Mouse (Mus musculus) heart, embryonic 16.5 days (tissue): Measurements from ENCODE around the gene Igfbp3. TPM values are rescaled to one million over a fixed set of nuclear protein-coding genes. Genes with fewer than 3 reads are reported as not detected.

Experiments used
- ATAC-seq: fragments of 200-750 bp; cut with Nextera tagmentation; replicated peaks from 2 replicates; pipeline ENCODE4 v1.8.0; 2017; ENCODE audit warnings: moderate number of reproducible peaks; ENCODE audit not compliant: insufficient read depth, low FRiP score; ENCODE audit errors: extremely low read depth
- H3K27ac ChIP-seq: fragments of 300-500 bp; sonication (generic); 2 replicates; pipeline ENCODE4 v1.5.1; 2014; ENCODE audit warnings: mild to moderate bottlenecking, low read length, control low read depth, moderate library complexity
- H3K27me3 ChIP-seq: fragments of 300-500 bp; sonication (generic); 2 replicates; pipeline ENCODE4 v1.6.1; 2014; ENCODE audit warnings: low read length, mixed read lengths; ENCODE audit not compliant: control insufficient read depth, insufficient read depth
- H3K36me3 ChIP-seq: fragments of 300-500 bp; sonication (generic); 2 replicates; pipeline ENCODE4 v1.6.1; 2014; ENCODE audit not compliant: control insufficient read depth, insufficient read depth
- H3K4me1 ChIP-seq: fragments of 300-500 bp; sonication (generic); 2 replicates; pipeline ENCODE4 v1.6.1; 2014; ENCODE audit warnings: low read length, mixed read lengths; ENCODE audit not compliant: control insufficient read depth, insufficient read depth
- H3K4me2 ChIP-seq: fragments of 300-500 bp; sonication (generic); 2 replicates; pipeline ENCODE4 v1.6.1; 2014; ENCODE audit warnings: low read depth, mild to moderate bottlenecking, control low read depth, low read length
- H3K4me3 ChIP-seq: fragments of 300-500 bp; sonication (generic); 2 replicates; pipeline ENCODE4 v1.5.1; 2014; ENCODE audit warnings: mild to moderate bottlenecking, control low read depth, low read length
- H3K9ac ChIP-seq: fragments of 300-500 bp; sonication (generic); 2 replicates; pipeline ENCODE4 v1.6.1; 2014; ENCODE audit warnings: low read length, control low read depth
- H3K9me3 ChIP-seq: fragments of 300-500 bp; sonication (generic); replicated peaks from 2 replicates; pipeline ENCODE4 v1.6.1; 2016; ENCODE audit warnings: low read length; ENCODE audit not compliant: control insufficient read depth
- WGBS: fragments of 180-500 bp; shearing (Covaris S2); extraction: QIAGEN DNeasy Blood & Tissue Kit; methylation state at CpG from one replicate; pipeline ENCODE4 v1.1.7; 2014; 5-methylcytosine and 5-hydroxymethylcytosine counted together
- polyA plus RNA-seq: library from polyadenylated mRNA; unstranded; fragments of >200 nt; fragmentation: Nextera tagmentation; extraction: Ambion mirVana; gene quantifications from 2 replicates; pipeline ENCODE4 v1.2.1, GENCODE M21; 2015

The Igfbp3 gene
- polyA plus RNA-seq, 1 experiment from 2014 or later, result 41.1 TPM

- no peak for ATAC-seq
- no peak overlapping the region for H3K9ac ChIP-seq
Measured at GRCm38 (mm10) chr11:7200393-7200783, 13.3 kb downstream of the Igfbp3 start.

GRCm38 (mm10) chr11:7199736-7200392 lies 13.9 kb downstream of the Igfbp3 start:
- Histone ChIP-seq H3K4me3 (no peak overlapping the region), H3K9ac (no peak overlapping the region), H3K27me3 (no peaks in the 10 kb centered on the region), H3K36me3 (no peaks in the 10 kb centered on the region), H3K4me2 (no peak overlapping the region), H3K9me3 (no peaks in the 10 kb centered on the region; the same call in 1 of the 2 replicates), H3K27ac (no peak overlapping the region), H3K4me1 (no peaks in the 10 kb centered on the region)
- 44% methylated on average over 14 of the region's 14 CpGs for WGBS
- ATAC-seq, result no peak

More at GRCm38 (mm10) chr11:7200393-7200783, 13.3 kb downstream of the Igfbp3 start:
- H3K27me3 ChIP-seq, result no peaks in the 10 kb centered on the region
- 77% methylated on average over 9 of the region's 9 CpGs for WGBS
- no peaks in the 10 kb centered on the region for H3K4me1 ChIP-seq
- H3K27ac ChIP-seq, result no peak overlapping the region
- H3K9me3 ChIP-seq, result no peaks in the 10 kb centered on the region
- no peaks in the 10 kb centered on the region for H3K36me3 ChIP-seq
- H3K4me3 ChIP-seq, result no peak overlapping the region
- no peak overlapping the region for H3K4me2 ChIP-seq

GRCm38 (mm10) chr11:7198481-7199256 lies 15.1 kb downstream of the Igfbp3 start:
- Histone ChIP-seq H3K4me2 (no peak overlapping the region), H3K4me1 (no peaks in the 10 kb centered on the region), H3K27ac (peak overlapping the region; percentile 32; the same call in 1 of the 2 replicates), H3K27me3 (no peaks in the 10 kb centered on the region), H3K9me3 (no peaks in the 10 kb centered on the region; the same call in 1 of the 2 replicates), H3K4me3 (no peak overlapping the region), H3K36me3 (no peaks in the 10 kb centered on the region), H3K9ac (no peak overlapping the region)
- ATAC-seq, result peak; percentile 65; the same call in 1 of the 2 replicates
- WGBS, result 64% methylated on average over 10 of the region's 10 CpGs

- peak overlapping the region; percentile 32; the same call in 1 of the 2 replicates for H3K27ac ChIP-seq
- no peaks in the 10 kb centered on the region; the same call in 1 of the 2 replicates for H3K9me3 ChIP-seq
- WGBS, result 89% methylated on average over 19 of the region's 19 CpGs
- no peaks in the 10 kb centered on the region for H3K36me3 ChIP-seq
- peaks cover under 1% of the 10 kb centered on the region; the same call in 1 of the 2 replicates for H3K4me1 ChIP-seq
- H3K4me2 ChIP-seq, result no peak overlapping the region
- no peak overlapping the region for H3K9ac ChIP-seq
- H3K4me3 ChIP-seq, result no peak overlapping the region
- ATAC-seq, result no peak
- no peaks in the 10 kb centered on the region for H3K27me3 ChIP-seq
Measured at GRCm38 (mm10) chr11:7198006-7198405, 15.7 kb downstream of the Igfbp3 start.

GRCm38 (mm10) chr11:7197491-7197941 lies 16.2 kb downstream of the Igfbp3 start, which contains the start of gene Igfbp1:
TSS of gene Igfbp1 (plus strand) at chr11:7197782.
- no peak for ATAC-seq
- 75% methylated on average over 12 of the region's 12 CpGs for WGBS
- no peaks in the 10 kb centered on the region for H3K27me3 ChIP-seq
- no peaks in the 10 kb centered on the region for H3K36me3 ChIP-seq
- peak within 1 kb of the TSS; percentile 32; the same call in 1 of the 2 replicates for H3K27ac ChIP-seq
- H3K4me2 ChIP-seq, result no peak within 1 kb of the TSS
- H3K4me3 ChIP-seq, result no peak within 1 kb of the TSS
- H3K9ac ChIP-seq, result no peak within 1 kb of the TSS
- no peaks in the 10 kb centered on the region; the same call in 1 of the 2 replicates for H3K9me3 ChIP-seq
- H3K4me1 ChIP-seq, result peaks cover 3% of the 10 kb centered on the region; the same call in 1 of the 2 replicates

GRCm38 (mm10) chr11:7195312-7195685 lies 18.4 kb downstream of the Igfbp3 start:
- no peaks in the 10 kb centered on the region for H3K27me3 ChIP-seq
- no peak overlapping the region for H3K9ac ChIP-seq
- peaks cover 3% of the 10 kb centered on the region; the same call in 1 of the 2 replicates for H3K4me1 ChIP-seq
- ATAC-seq, result no peak
- no peak overlapping the region for H3K4me3 ChIP-seq
- H3K4me2 ChIP-seq, result no peak overlapping the region
- no peaks in the 10 kb centered on the region for H3K36me3 ChIP-seq
- no peaks in the 10 kb centered on the region; the same call in 1 of the 2 replicates for H3K9me3 ChIP-seq
- WGBS, result 82% methylated on average over 4 of the region's 4 CpGs
- H3K27ac ChIP-seq, result no peak overlapping the region

GRCm38 (mm10) chr11:7194432-7195311 lies 19.1 kb downstream of the Igfbp3 start:
- H3K36me3 ChIP-seq, result no peaks in the 10 kb centered on the region
- H3K4me2 ChIP-seq, result no peak overlapping the region
- ATAC-seq, result no peak
- no peaks in the 10 kb centered on the region for H3K27me3 ChIP-seq
- no peak overlapping the region for H3K4me3 ChIP-seq
- H3K27ac ChIP-seq, result no peak overlapping the region
- H3K9ac ChIP-seq, result no peak overlapping the region
- 87% methylated on average over 10 of the region's 10 CpGs for WGBS
- peaks cover 3% of the 10 kb centered on the region; the same call in 1 of the 2 replicates for H3K4me1 ChIP-seq
- H3K9me3 ChIP-seq, result no peaks in the 10 kb centered on the region; the same call in 1 of the 2 replicates

- no peak for ATAC-seq
Measured at GRCm38 (mm10) chr11:7193134-7193533, 20.6 kb downstream of the Igfbp3 start.

More at GRCm38 (mm10) chr11:7193134-7193533, 20.6 kb downstream of the Igfbp3 start:
- peaks cover 3% of the 10 kb centered on the region; the same call in 1 of the 2 replicates for H3K4me1 ChIP-seq
- H3K27me3 ChIP-seq, result no peaks in the 10 kb centered on the region
- WGBS, result 63% methylated on average over 9 of the region's 9 CpGs
- H3K27ac ChIP-seq, result no peak overlapping the region
- H3K36me3 ChIP-seq, result no peaks in the 10 kb centered on the region
- no peaks in the 10 kb centered on the region; the same call in 1 of the 2 replicates for H3K9me3 ChIP-seq
- no peak overlapping the region for H3K4me2 ChIP-seq
- H3K4me3 ChIP-seq, result no peak overlapping the region
- no peak overlapping the region for H3K9ac ChIP-seq
